Mouse (Mus musculus) liver, embryonic 14.5 days (tissue): ENCODE measurements around the gene Klb. TPM values are rescaled to one million over a fixed set of nuclear protein-coding genes. Genes with fewer than 3 reads are reported as not detected.

Experiments
- ATAC-seq: fragments of 200-750 bp; cut with Nextera tagmentation; 2 replicates; pipeline ENCODE4 v1.8.0; 2017; ENCODE audit warnings: moderate number of reproducible peaks, mild to moderate bottlenecking, moderate library complexity; ENCODE audit not compliant: insufficient read depth
- DNase-seq, 3 experiments: peaks; one replicate each; pipeline ENCODE4 v3.0.0-alpha.2; 2012 to 2013; ENCODE audit warnings: low read depth in 3 of 3, low spot score in 3 of 3
- H3K27ac ChIP-seq: fragments of 300-500 bp; sonication (generic); 2 replicates; pipeline ENCODE4 v1.5.1; 2014; ENCODE audit warnings: moderate library complexity, mild to moderate bottlenecking, control low read depth, inconsistent platforms
- H3K27me3 ChIP-seq: fragments of 300-500 bp; sonication (generic); 2 replicates; pipeline ENCODE4 v1.6.1; 2014; ENCODE audit warnings: mild to moderate bottlenecking, low read length, moderate library complexity; ENCODE audit not compliant: control insufficient read depth, insufficient read depth
- H3K36me3 ChIP-seq: fragments of 300-500 bp; sonication (generic); replicated peaks from 2 replicates; pipeline ENCODE4 v1.6.1; 2014; ENCODE audit warnings: low read depth; ENCODE audit not compliant: control insufficient read depth, insufficient read depth
- H3K4me1 ChIP-seq, 2 experiments: fragments of 200-500 bp in 1 of 2; fragments of 300-500 bp in 1 of 2; sonication (generic) in 1 of 2; replicated peaks; 2 replicates each; pipeline ENCODE4 v1.6.1; 2012 to 2014; ENCODE audit warnings: antibody characterized with exemption in 1 of 2, inconsistent platforms in 1 of 2, low read length in 1 of 2; ENCODE audit not compliant: control insufficient read depth in 2 of 2, insufficient read depth in 2 of 2
- H3K4me2 ChIP-seq: fragments of 300-500 bp; sonication (generic); 2 replicates; pipeline ENCODE4 v1.6.1; 2014; ENCODE audit warnings: low read depth, mild to moderate bottlenecking, control low read depth, moderate library complexity
- H3K4me3 ChIP-seq, 2 experiments: fragments of 200-500 bp in 1 of 2; fragments of 300-500 bp in 1 of 2; sonication (generic) in 1 of 2; 2 replicates each; pipeline ENCODE4 v1.5.1; 2012 to 2014; ENCODE audit warnings: low read depth in 2 of 2, low read length in 2 of 2, mild to moderate bottlenecking in 2 of 2, control low read depth in 1 of 2, inconsistent platforms in 1 of 2, moderate library complexity in 1 of 2; ENCODE audit not compliant: insufficient read depth in 1 of 2
- H3K9ac ChIP-seq: fragments of 300-500 bp; sonication (generic); replicated peaks from 2 replicates; pipeline ENCODE4 v1.6.1; 2014; ENCODE audit warnings: mild to moderate bottlenecking, control low read depth, moderate library complexity
- H3K9me3 ChIP-seq: fragments of 300-500 bp; sonication (generic); 2 replicates; pipeline ENCODE4 v1.6.1; 2016; ENCODE audit warnings: low read length, mixed read lengths; ENCODE audit not compliant: control insufficient read depth
- CTCF ChIP-seq: IDR thresholded peaks from 2 replicates; pipeline ENCODE4 v1.5.1; 2016; ENCODE audit warnings: antibody characterized with exemption, low read depth, control low read depth
- EP300 ChIP-seq: IDR thresholded peaks from 2 replicates; pipeline ENCODE4 v1.6.1; 2016; ENCODE audit warnings: antibody characterized with exemption, low read depth
- WGBS: fragments of 180-500 bp; shearing (Covaris S2); extraction: QIAGEN DNeasy Blood & Tissue Kit; methylation state at CpG from one replicate; pipeline ENCODE4 v1.1.7; 2014; ENCODE audit not compliant: insufficient replicate concordance; 5-methylcytosine and 5-hydroxymethylcytosine counted together
- polyA plus RNA-seq, 2 experiments: library from polyadenylated mRNA; depleted of rRNA in 1 of 2; stranded (reverse) in 1 of 2; unstranded in 1 of 2; fragments of >200 nt; fragmentation: Nextera tagmentation in 1 of 2; extraction: Ambion mirVana in 1 of 2; gene quantifications; 2 replicates each; pipeline versions ENCODE4 v1.2.1 to v1.2.3; 2012 to 2014

Gene Klb
- polyA plus RNA-seq, 2 experiments, result 4.6 to 8.0 TPM

DNA sequence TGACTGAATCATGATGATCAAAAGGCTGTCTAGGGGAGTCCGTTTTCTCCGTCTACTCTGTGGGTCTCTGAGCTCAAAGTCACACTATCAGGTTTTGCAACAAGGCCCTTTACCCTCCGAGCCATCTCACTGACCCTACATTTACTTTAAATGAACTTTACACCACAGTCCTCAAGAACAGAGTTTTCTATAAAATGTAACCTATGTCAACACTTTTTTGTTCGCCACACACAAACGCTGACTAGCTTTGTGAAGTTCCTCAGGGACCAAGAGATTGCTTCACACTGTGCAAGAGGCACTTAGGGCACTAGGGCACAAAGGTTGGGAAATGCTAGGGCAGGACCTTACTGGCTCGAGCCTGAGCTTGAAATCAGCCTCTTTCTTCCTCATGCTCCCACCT is 8.7 kb downstream of the Klb start:
- H3K36me3 ChIP-seq, result no peaks in the 10 kb centered on the region

DNA sequence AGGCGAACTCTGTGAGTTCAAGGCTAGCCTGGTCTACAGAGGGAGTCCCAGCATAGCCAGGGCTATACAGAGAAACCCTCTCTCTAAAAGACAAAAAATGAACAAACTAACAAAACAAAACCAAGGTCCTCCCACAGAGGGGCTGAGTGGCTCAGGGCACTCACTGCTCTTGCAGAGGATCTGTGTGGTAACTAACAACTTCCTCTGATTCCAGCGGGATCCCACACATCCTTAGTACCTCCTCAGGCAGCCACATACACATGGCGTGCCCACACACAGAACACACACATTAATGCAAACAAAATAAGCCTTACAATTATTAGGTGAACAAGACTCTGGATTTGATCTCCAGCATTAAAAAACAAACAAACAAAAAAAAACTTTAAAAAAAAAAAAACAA is 9.7 kb downstream of the Klb start:
- ATAC-seq, result no peak
- no peak for TF ChIP-seq EP300
- no peak for TF ChIP-seq CTCF
- peaks cover 2% of the 10 kb centered on the region; the same call in 1 of the 2 replicates for H3K9me3 ChIP-seq
- no peak overlapping the region for H3K9ac ChIP-seq
- no peak overlapping the region for H3K4me2 ChIP-seq
- H3K4me1 ChIP-seq, result peaks cover 0 to 8% of the 10 kb centered on the region in 2 experiments; a peak in 1 of 4 replicates
- no peak overlapping the region for H3K27ac ChIP-seq
- H3K36me3 ChIP-seq, result no peaks in the 10 kb centered on the region
- H3K27me3 ChIP-seq, result no peaks in the 10 kb centered on the region
- DNase-seq, result no peak
- 46% methylated on average over 3 of the region's 3 CpGs for WGBS
- H3K4me3 ChIP-seq, result no peak overlapping the region

More for the DNA sequence above, 8.7 kb downstream of the Klb start:
- H3K27ac ChIP-seq, result no peak overlapping the region
- H3K4me3 ChIP-seq, result no peak overlapping the region
- H3K4me2 ChIP-seq, result 0 out of 2 replicates have a peak overlapping the region, but pooled peaks have one; percentile 8
- TF ChIP-seq EP300, result no peak
- no peak for TF ChIP-seq CTCF
- ATAC-seq (peak; percentile 58), DNase-seq (no peak)
- H3K9ac ChIP-seq, result no peak overlapping the region
- H3K4me1 ChIP-seq, result peaks cover 0 to 8% of the 10 kb centered on the region in 2 experiments; a peak in 1 of 4 replicates
- no peaks in the 10 kb centered on the region for H3K27me3 ChIP-seq
- WGBS, result 64% methylated on average over 6 of the region's 6 CpGs
- H3K9me3 ChIP-seq, result peaks cover 2% of the 10 kb centered on the region; the same call in 1 of the 2 replicates

- H3K27ac ChIP-seq, result no peak overlapping the region
- H3K4me2 ChIP-seq, result peak overlapping the region; percentile 26; the same call in 1 of the 2 replicates
- no peak overlapping the region for H3K9ac ChIP-seq
- DNase-seq (no peak), ATAC-seq (peak; percentile 57; the same call in 1 of the 2 replicates)
- TF ChIP-seq EP300 (no peak), CTCF (no peak)
- no peaks in the 10 kb centered on the region for H3K27me3 ChIP-seq
- 62% methylated on average over 11 of the region's 11 CpGs for WGBS
- no peaks in the 10 kb centered on the region for H3K36me3 ChIP-seq
- no peak overlapping the region for H3K4me3 ChIP-seq
- H3K4me1 ChIP-seq, result 0 out of 4 replicates have a peak, but pooled peaks cover 0 to 2% of the 10 kb centered on the region in 2 experiments
- no peaks in the 10 kb centered on the region for H3K9me3 ChIP-seq
These were observed 19.7 kb downstream of the Klb start for GRCm38 (mm10) chr5:65367837-65368236.

GRCm38 (mm10) chr5:65371551-65371950 is 23.4 kb downstream of the Klb start:
- Histone ChIP-seq H3K27ac (no peak overlapping the region), H3K4me3 (no peak overlapping the region), H3K27me3 (no peaks in the 10 kb centered on the region), H3K9me3 (no peaks in the 10 kb centered on the region), H3K36me3 (no peaks in the 10 kb centered on the region), H3K4me2 (no peak overlapping the region), H3K4me1 (0 out of 4 replicates have a peak, but pooled peaks cover 0 to 3% of the 10 kb centered on the region in 2 experiments), H3K9ac (no peak overlapping the region)
- TF ChIP-seq EP300 (no peak), CTCF (no peak)
- DNase-seq (no peak), ATAC-seq (no peak)
- 78% methylated on average over 7 of the region's 7 CpGs for WGBS

DNA sequence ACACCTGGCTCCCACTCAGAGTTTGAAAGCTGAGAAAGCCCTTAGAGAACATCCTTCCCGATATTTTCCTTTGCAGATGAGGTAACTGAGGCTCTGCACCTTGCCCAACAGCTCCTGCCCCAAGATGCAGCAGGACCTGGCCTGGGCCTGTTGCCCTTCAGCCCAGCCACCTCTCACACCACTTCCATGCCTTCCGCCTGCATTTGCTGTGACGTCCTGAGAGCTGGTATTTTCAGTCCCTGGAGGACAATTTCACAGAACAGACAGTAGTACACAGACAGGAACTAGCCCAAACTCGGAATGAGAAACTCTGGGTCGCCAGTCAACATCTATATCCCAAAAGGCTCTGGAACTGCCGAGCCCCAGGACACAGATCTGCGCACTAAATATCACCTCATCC is 26.6 kb downstream of the Klb start:
- 66% methylated on average over 7 of the region's 7 CpGs for WGBS
- no peaks in the 10 kb centered on the region for H3K27me3 ChIP-seq
- no peak for DNase-seq
- no peaks in the 10 kb centered on the region for H3K9me3 ChIP-seq
- H3K36me3 ChIP-seq, result no peaks in the 10 kb centered on the region
- no peak overlapping the region for H3K4me2 ChIP-seq
- ATAC-seq, result no peak
- no peak overlapping the region for H3K9ac ChIP-seq
- H3K4me1 ChIP-seq, result 0 out of 4 replicates have a peak, but pooled peaks cover 0 to 2% of the 10 kb centered on the region in 2 experiments
- H3K27ac ChIP-seq, result no peak overlapping the region
- TF ChIP-seq CTCF, result no peak
- no peak for TF ChIP-seq EP300
- H3K4me3 ChIP-seq, result no peak overlapping the region
